Mouse (Mus musculus) lung, postnatal 14 days (tissue): ENCODE results near the gene Igfbp1.
A peak's percentile ranks its signal among the peaks of the same experiment; 100 is the strongest.
"Not testable (repeated sequence)": the region's sequence is repeated elsewhere in the genome, so short reads cannot be mapped to it uniquely, and the experiment has no call there.

Experiments used
- DNase-seq: peaks from one replicate; pipeline ENCODE4 v3.0.0; 2021

The Igfbp1 gene

GRCm38 (mm10) chr11:7198006-7198405 lies 424 bp downstream of the Igfbp1 start:
- DNase-seq: no peak

GRCm38 (mm10) chr11:7198481-7199256 lies 1.1 kb downstream of the Igfbp1 start:
- DNase-seq: no peak

GRCm38 (mm10) chr11:7199736-7200392 lies 2.3 kb downstream of the Igfbp1 start:
- peak; percentile 73 for DNase-seq

- DNase-seq: no peak
These were observed 2.8 kb downstream of the Igfbp1 start for GRCm38 (mm10) chr11:7200393-7200783.

- DNase-seq: no peak
These were observed 4.6 kb downstream of the Igfbp1 start for GRCm38 (mm10) chr11:7202206-7202605.

GRCm38 (mm10) chr11:7203846-7204245 lies 6.3 kb downstream of the Igfbp1 start:
- DNase-seq: no peak

GRCm38 (mm10) chr11:7210343-7210742 lies 12.8 kb downstream of the Igfbp1 start:
- DNase-seq: peak; percentile 78

GRCm38 (mm10) chr11:7211211-7211610 lies 13.6 kb downstream of the Igfbp1 start:
- DNase-seq: no peak

GRCm38 (mm10) chr11:7212126-7212798 lies 14.7 kb downstream of the Igfbp1 start:
- DNase-seq: no peak

- DNase-seq: no peak
These were observed 15.5 kb downstream of the Igfbp1 start for GRCm38 (mm10) chr11:7213161-7213500.

GRCm38 (mm10) chr11:7213501-7214341 lies 16.1 kb downstream of the Igfbp1 start, which contains the start of gene Igfbp3:
Igfbp3 (minus strand) TSS chr11:7213923.
- DNase-seq: peak; percentile 47

- no peak for DNase-seq
These were observed 16.7 kb downstream of the Igfbp1 start for GRCm38 (mm10) chr11:7214342-7214660.

GRCm38 (mm10) chr11:7214761-7215160 lies 17.2 kb downstream of the Igfbp1 start:
- DNase-seq: peak; percentile 53

- peak; percentile 78 for DNase-seq
These were observed 18.1 kb downstream of the Igfbp1 start for GRCm38 (mm10) chr11:7215703-7216102.

- not testable (repeated sequence) for DNase-seq
These were observed 24.2 kb downstream of the Igfbp1 start for GRCm38 (mm10) chr11:7221826-7222225.

- no peak for DNase-seq
These were observed 28.6 kb downstream of the Igfbp1 start for GRCm38 (mm10) chr11:7226200-7226599.

- no peak for DNase-seq
These were observed 29.4 kb downstream of the Igfbp1 start for GRCm38 (mm10) chr11:7226810-7227550.

GRCm38 (mm10) chr11:7228107-7228506 lies 30.5 kb downstream of the Igfbp1 start:
- DNase-seq: no peak

- no peak for DNase-seq
These were observed 32.4 kb downstream of the Igfbp1 start for GRCm38 (mm10) chr11:7230000-7230399.

- no peak for DNase-seq
These were observed 34.4 kb downstream of the Igfbp1 start for GRCm38 (mm10) chr11:7231958-7232357.

GRCm38 (mm10) chr11:7233333-7233732 lies 35.8 kb downstream of the Igfbp1 start:
- DNase-seq: no peak

GRCm38 (mm10) chr11:7234436-7234835 lies 36.9 kb downstream of the Igfbp1 start:
- no peak for DNase-seq
